Mouse (Mus musculus): ENCODE results near the gene Lad1.

The Lad1 gene

GRCm38 (mm10) chr1:135818481-135819086 lies at the start of gene Lad1:
Lad1 (plus strand) TSS chr1:135818598.
- no peak for DNase-seq

- no peak for DNase-seq
Measured at GRCm38 (mm10) chr1:135770237-135770636, 48.2 kb upstream of the Lad1 start.

- no peak for DNase-seq
Measured at GRCm38 (mm10) chr1:135770896-135771572, 47.4 kb upstream of the Lad1 start.

- DNase-seq, result no peak
Measured at GRCm38 (mm10) chr1:135771573-135771970, 46.8 kb upstream of the Lad1 start.

- DNase-seq, result no peak
Measured at GRCm38 (mm10) chr1:135776596-135776995, 41.8 kb upstream of the Lad1 start.

- no peak for DNase-seq
Measured at GRCm38 (mm10) chr1:135777046-135777445, 41.4 kb upstream of the Lad1 start.

- no peak for DNase-seq
Measured at GRCm38 (mm10) chr1:135778780-135779535, 39.4 kb upstream of the Lad1 start, which contains the start of gene Tnni1. Tnni1 (plus strand) TSS chr1:135779434.

GRCm38 (mm10) chr1:135780649-135781048 lies 37.7 kb upstream of the Lad1 start:
- DNase-seq, result no peak

GRCm38 (mm10) chr1:135781220-135781619 lies 37.2 kb upstream of the Lad1 start:
- peak; percentile 70 for DNase-seq

GRCm38 (mm10) chr1:135782816-135783215 lies 35.6 kb upstream of the Lad1 start:
- DNase-seq, result no peak

- peak; percentile 73 for DNase-seq
Measured at GRCm38 (mm10) chr1:135787799-135788198, 30.6 kb upstream of the Lad1 start.

GRCm38 (mm10) chr1:135788708-135789107 lies 29.7 kb upstream of the Lad1 start:
- peak; percentile 45 for DNase-seq

GRCm38 (mm10) chr1:135789815-135790214 lies 28.6 kb upstream of the Lad1 start:
- peak; percentile 74 for DNase-seq

- no peak for DNase-seq
Measured at GRCm38 (mm10) chr1:135792143-135792939, 26.1 kb upstream of the Lad1 start.

GRCm38 (mm10) chr1:135793370-135794215 lies 24.8 kb upstream of the Lad1 start:
- peak; percentile 59 for DNase-seq

GRCm38 (mm10) chr1:135794216-135795134 lies 23.9 kb upstream of the Lad1 start:
- DNase-seq, result no peak

GRCm38 (mm10) chr1:135798492-135798891 lies 19.9 kb upstream of the Lad1 start:
- DNase-seq, result no peak

- no peak for DNase-seq
Measured at GRCm38 (mm10) chr1:135799109-135799627, 19.2 kb upstream of the Lad1 start.

GRCm38 (mm10) chr1:135800192-135800950 lies 18.0 kb upstream of the Lad1 start:
- no peak for DNase-seq

GRCm38 (mm10) chr1:135807546-135807945 lies 10.9 kb upstream of the Lad1 start:
- DNase-seq, result no peak
